Mouse (Mus musculus) liver, embryonic 15.5 days (tissue): ENCODE measurements around the gene Gabarapl2. TPM values are rescaled to one million over a fixed set of nuclear protein-coding genes. Genes with fewer than 3 reads are reported as not detected.
"Not testable (repeated sequence)": the region's sequence is repeated elsewhere in the genome, so short reads cannot be mapped to it uniquely, and the experiment has no call there.

ENCODE experiments used
- ATAC-seq: fragments of 200-750 bp; cut with Nextera tagmentation; 2 replicates; pipeline ENCODE4 v1.8.0; 2017; ENCODE audit warnings: moderate number of reproducible peaks, mild to moderate bottlenecking, moderate library complexity; ENCODE audit not compliant: insufficient read depth
- H3K27ac ChIP-seq: fragments of 300-500 bp; sonication (generic); replicated peaks from 2 replicates; pipeline ENCODE4 v1.5.1; 2015; ENCODE audit warnings: mild to moderate bottlenecking, inconsistent platforms
- H3K27me3 ChIP-seq: fragments of 300-500 bp; sonication (generic); 2 replicates; pipeline ENCODE4 v1.6.1; 2015; ENCODE audit warnings: mild to moderate bottlenecking, inconsistent platforms
- H3K36me3 ChIP-seq: fragments of 300-500 bp; sonication (generic); replicated peaks from 2 replicates; pipeline ENCODE4 v1.6.1; 2015; ENCODE audit warnings: moderate library complexity, mild to moderate bottlenecking, inconsistent platforms
- H3K4me1 ChIP-seq: fragments of 300-500 bp; sonication (generic); replicated peaks from 2 replicates; pipeline ENCODE4 v1.6.1; 2015; ENCODE audit warnings: inconsistent platforms
- H3K4me2 ChIP-seq: fragments of 300-500 bp; sonication (generic); 2 replicates; pipeline ENCODE4 v1.6.1; 2015; ENCODE audit warnings: moderate library complexity, mild to moderate bottlenecking, inconsistent platforms
- H3K4me3 ChIP-seq: fragments of 300-500 bp; sonication (generic); replicated peaks from 2 replicates; pipeline ENCODE4 v1.5.1; 2015; ENCODE audit warnings: mild to moderate bottlenecking, inconsistent platforms
- H3K9ac ChIP-seq: fragments of 300-500 bp; sonication (generic); 2 replicates; pipeline ENCODE4 v1.6.1; 2015; ENCODE audit warnings: moderate library complexity, mild to moderate bottlenecking, inconsistent platforms
- H3K9me3 ChIP-seq: fragments of 300-500 bp; sonication (generic); replicated peaks from 2 replicates; pipeline ENCODE4 v1.6.1; 2016; ENCODE audit warnings: inconsistent platforms
- WGBS: fragments of 180-500 bp; shearing (Covaris S2); methylation state at CpG from one replicate; pipeline ENCODE4 v1.1.7; 2015; ENCODE audit warnings: mixed read lengths; ENCODE audit not compliant: insufficient replicate concordance; 5-methylcytosine and 5-hydroxymethylcytosine counted together
- polyA plus RNA-seq: library from polyadenylated mRNA; unstranded; fragments of >200 nt; fragmentation: Nextera tagmentation; extraction: Ambion mirVana; gene quantifications from 2 replicates; pipeline ENCODE4 v1.2.1, GENCODE M21; 2015

Gene Gabarapl2
- polyA plus RNA-seq, 1 experiment from 2014 or later, result 198 TPM

DNA sequence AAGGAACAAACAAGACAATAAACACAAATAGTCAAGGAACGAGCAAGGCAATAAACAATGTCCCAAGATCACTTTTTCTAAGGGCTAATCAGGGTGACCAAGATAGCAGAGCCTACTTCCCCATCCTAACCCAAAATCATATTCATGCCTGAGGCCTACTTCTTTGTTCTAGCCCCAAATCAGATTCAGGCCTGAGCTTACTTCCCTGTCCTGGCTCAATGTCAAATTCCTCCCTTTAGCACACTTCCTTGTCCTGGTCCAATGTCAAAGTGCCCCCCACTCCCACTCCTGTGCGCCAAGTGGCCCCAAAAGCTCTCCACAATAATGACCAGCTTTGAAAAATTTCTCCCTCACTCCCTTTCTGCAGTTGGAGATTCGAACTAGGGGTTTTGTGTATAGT, 3.3 kb upstream of the Gabarapl2 start:
- H3K4me2 ChIP-seq, result no peak overlapping the region
- WGBS, result 53% methylated on average over 3 of the region's 3 CpGs
- no peak for ATAC-seq
- H3K4me3 ChIP-seq, result no peak overlapping the region
- peaks cover 2% of the 10 kb centered on the region for H3K36me3 ChIP-seq
- no peak overlapping the region for H3K9ac ChIP-seq
- H3K27me3 ChIP-seq, result 0 out of 2 replicates have a peak, but pooled peaks cover 8% of the 10 kb centered on the region
- H3K27ac ChIP-seq, result no peak overlapping the region
- no peaks in the 10 kb centered on the region for H3K9me3 ChIP-seq
- peaks cover 50% of the 10 kb centered on the region for H3K4me1 ChIP-seq

DNA sequence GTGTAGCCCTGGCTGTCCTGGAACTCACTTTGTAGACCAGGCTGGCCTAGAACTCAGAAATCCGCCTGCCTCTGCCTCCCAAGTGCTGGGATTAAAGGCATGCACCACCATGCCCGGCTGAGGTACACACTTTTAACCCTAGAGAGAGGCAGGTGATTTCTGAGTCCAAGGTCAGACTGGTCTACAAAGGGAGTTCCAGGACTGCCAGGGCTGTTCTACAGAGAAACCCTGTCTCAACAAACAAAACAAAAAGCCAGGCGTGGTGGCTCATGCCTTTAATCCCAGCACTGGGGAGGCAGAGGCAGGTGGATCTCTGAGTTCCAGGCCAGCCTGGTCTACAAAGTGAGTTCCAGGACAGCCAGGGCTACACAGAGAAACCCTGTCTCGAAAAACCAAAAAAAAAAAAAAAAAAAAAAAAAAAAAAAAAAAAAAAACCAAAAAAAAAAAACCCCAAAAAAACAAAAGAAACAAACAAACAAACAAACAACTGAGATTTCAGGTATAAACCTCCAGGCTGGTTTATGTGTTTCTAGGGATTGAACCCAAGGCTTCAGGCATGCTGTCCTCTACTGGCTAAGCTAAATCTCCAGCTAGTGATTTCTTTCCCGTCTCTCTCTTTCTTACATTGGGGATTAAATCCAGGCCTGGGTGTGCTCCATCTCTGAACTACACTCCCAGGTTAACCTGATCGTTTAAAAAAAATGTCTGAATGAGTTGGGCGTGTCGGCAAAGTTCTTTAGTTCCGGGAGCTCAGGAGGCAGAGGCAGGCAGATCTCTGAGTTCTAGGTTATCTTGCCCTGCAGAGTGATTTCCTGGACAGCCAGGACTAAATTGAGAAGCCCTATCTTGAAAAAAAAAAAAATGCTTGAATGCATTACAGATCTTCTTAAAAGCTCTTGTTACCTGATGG, 2.2 kb upstream of the Gabarapl2 start:
- Histone ChIP-seq H3K27ac (peak overlapping the region; percentile 93; the same call in 1 of the 2 replicates), H3K36me3 (peaks cover 13% of the 10 kb centered on the region), H3K4me1 (peaks cover 40% of the 10 kb centered on the region)
- not testable (repeated sequence) for H3K4me2 ChIP-seq, H3K27me3 ChIP-seq, ATAC-seq, H3K4me3 ChIP-seq, H3K9ac ChIP-seq, H3K9me3 ChIP-seq
- WGBS, result 68% methylated on average over 9 of the region's 9 CpGs

DNA sequence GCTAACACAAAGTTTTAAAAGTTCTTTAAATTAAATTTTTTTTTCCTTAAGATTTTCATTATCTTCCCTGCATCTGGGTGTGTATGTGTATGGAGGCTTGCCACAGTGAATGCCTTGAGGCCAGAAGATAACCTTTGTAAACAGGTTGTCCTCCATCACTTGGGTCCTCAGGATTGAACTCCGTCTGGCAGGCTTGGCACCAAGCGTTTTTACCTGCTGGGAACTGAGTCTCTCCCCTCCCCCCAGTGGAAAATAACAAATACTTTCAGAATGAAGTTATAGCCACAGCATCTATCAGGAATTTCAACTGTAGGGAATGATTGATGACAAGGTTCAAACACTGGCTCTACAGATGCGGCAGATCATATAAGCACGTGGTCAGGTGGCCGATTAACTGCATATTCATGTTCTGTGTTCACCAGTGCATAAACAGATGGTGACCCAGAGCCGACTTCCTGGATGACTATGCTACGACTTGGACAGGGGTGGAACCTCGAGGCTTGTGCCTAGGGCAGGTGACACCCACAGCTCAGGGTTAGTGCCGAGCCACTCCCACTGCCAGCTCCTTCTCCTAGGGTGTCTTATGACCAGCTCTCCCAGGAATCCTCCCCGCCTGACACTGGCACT, 874 bp upstream of the Gabarapl2 start:
- H3K4me3 ChIP-seq, result peak overlapping the region; percentile 97
- no peaks in the 10 kb centered on the region for H3K9me3 ChIP-seq
- WGBS, result 8% methylated on average over 10 of the region's 10 CpGs
- H3K36me3 ChIP-seq, result peaks cover 26% of the 10 kb centered on the region
- ATAC-seq, result peak; percentile 95
- H3K4me1 ChIP-seq, result peaks cover 31% of the 10 kb centered on the region
- peak overlapping the region; percentile 93 for H3K9ac ChIP-seq
- no peaks in the 10 kb centered on the region for H3K27me3 ChIP-seq
- peak overlapping the region; percentile 93 for H3K27ac ChIP-seq
- H3K4me2 ChIP-seq, result peak overlapping the region; percentile 93

DNA sequence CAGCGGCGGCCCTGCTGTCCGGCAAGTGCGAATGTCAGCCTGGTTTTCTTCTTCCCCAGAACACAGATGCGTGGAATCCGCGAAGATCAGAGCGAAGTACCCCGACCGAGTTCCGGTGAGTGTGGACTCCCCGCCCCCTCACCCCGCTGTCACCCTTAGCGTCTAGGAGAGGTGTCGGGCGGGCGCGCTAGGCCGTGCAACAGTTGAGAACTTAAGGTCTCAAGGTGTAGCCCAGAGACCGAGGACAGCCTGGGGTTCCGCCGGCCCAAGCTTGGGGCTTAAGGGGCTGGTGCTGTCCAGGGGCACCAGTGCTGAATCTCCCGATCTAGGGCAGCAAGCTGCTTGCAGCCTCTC, 575 bp downstream of the Gabarapl2 start:
- peak; percentile 12 for ATAC-seq
- under 1% methylated on average over 23 of the region's 23 CpGs for WGBS
- Histone ChIP-seq H3K9ac (peak overlapping the region; percentile 93), H3K36me3 (peaks cover 39% of the 10 kb centered on the region), H3K27ac (peak overlapping the region; percentile 93), H3K4me1 (peaks cover 31% of the 10 kb centered on the region), H3K4me3 (peak overlapping the region; percentile 97), H3K4me2 (peak overlapping the region; percentile 93), H3K9me3 (no peaks in the 10 kb centered on the region), H3K27me3 (no peaks in the 10 kb centered on the region)

DNA sequence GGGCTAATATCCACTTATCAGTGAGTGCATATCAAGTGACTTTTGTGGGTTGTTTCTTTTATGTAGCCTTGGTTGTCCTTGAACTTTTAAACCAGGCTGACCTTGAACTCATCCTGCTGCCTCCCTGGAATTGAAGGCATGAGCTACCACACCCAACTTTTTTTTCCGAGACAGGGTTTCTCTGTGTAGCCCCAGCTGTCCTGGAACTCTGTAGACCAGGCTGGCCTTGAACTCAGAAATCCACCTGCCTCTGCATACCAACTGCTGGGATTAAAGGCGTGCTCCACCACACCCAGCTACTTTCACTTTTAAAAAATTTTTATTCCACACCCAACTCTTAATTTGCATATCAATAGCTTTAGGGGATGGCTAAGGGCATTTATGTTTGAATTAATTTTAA, 3.0 kb downstream of the Gabarapl2 start:
- Histone ChIP-seq H3K9me3 (no peaks in the 10 kb centered on the region), H3K9ac (no peak overlapping the region), H3K4me3 (no peak overlapping the region), H3K27ac (no peak overlapping the region), H3K4me1 (peaks cover 29% of the 10 kb centered on the region), H3K36me3 (peaks cover 62% of the 10 kb centered on the region), H3K4me2 (no peak overlapping the region), H3K27me3 (no peaks in the 10 kb centered on the region)
- ATAC-seq, result no peak
- WGBS, result 82% methylated on average over 2 of the region's 2 CpGs

DNA sequence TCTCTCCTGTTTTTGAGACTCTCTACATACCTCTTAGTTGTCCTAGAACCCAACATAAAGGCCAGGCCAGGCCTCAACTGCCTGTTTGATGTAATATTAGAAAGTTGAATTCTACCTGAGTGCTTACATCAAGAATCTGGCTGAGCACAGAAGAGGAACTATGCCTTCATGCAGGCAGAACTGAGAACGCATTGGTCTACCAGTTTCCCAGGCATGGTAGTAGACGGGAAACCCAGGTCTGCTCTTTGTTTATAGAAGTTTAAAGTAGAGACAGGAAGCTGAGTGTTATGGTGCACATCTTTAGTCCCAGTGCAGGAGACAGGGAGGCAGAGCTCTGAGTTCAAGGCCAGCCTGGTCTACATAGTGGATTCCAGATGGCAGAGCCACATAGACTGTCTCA, 6.6 kb downstream of the Gabarapl2 start:
- H3K4me2 ChIP-seq, result no peak overlapping the region
- H3K27ac ChIP-seq, result no peak overlapping the region
- H3K27me3 ChIP-seq, result no peaks in the 10 kb centered on the region
- H3K9ac ChIP-seq, result no peak overlapping the region
- no peaks in the 10 kb centered on the region for H3K9me3 ChIP-seq
- no peak overlapping the region for H3K4me3 ChIP-seq
- peaks cover 2% of the 10 kb centered on the region for H3K4me1 ChIP-seq
- ATAC-seq, result no peak
- H3K36me3 ChIP-seq, result peaks cover 90% of the 10 kb centered on the region
- 82% methylated on average over 2 of the region's 2 CpGs for WGBS

DNA sequence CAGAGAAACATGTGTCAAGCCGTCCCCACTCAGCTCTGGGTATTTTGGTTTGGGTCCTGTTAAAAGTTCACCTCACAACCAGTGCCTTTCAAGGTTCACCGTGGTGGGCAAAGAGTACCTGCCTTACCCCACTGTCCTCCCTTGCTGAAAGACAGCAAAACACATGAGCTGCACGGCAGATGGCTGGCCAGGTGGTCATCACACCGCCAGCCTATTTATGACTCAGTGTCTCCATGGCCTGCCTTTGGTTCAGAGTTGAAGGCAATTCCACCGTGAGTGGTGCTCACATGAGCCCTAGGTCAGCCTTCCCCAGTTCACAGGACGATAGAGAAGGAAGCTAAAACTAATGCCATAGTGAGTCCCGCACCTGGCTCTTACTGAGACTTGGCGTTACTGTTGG, 7.5 kb downstream of the Gabarapl2 start:
- H3K27ac ChIP-seq, result no peak overlapping the region
- H3K9me3 ChIP-seq, result no peaks in the 10 kb centered on the region
- no peak overlapping the region for H3K4me2 ChIP-seq
- 86% methylated on average over 8 of the region's 8 CpGs for WGBS
- no peaks in the 10 kb centered on the region for H3K4me1 ChIP-seq
- H3K27me3 ChIP-seq, result no peaks in the 10 kb centered on the region
- H3K36me3 ChIP-seq, result peaks cover 86% of the 10 kb centered on the region
- no peak overlapping the region for H3K4me3 ChIP-seq
- no peak overlapping the region for H3K9ac ChIP-seq
- no peak for ATAC-seq

DNA sequence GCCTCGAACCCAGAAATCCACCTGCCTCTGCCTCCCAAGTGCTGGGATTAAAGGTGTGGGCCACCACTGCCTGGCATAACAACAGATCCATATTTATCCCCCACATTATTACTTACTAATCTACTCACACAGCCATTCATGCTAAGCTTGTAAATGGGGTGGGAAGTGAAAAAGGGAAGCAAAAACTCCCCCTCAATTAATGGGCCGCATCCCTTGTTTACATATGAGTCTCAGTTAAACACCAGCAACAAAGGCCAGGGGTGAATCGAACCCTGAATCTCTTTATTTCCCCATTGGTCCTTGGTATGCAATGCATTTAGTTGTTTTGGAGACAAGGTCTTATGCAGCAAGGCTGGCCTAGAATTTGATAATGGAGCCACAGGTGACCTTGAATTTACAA, 10.3 kb downstream of the Gabarapl2 start:
- peaks cover 81% of the 10 kb centered on the region for H3K36me3 ChIP-seq
- no peak overlapping the region for H3K4me2 ChIP-seq
- no peaks in the 10 kb centered on the region for H3K4me1 ChIP-seq
- no peak for ATAC-seq
- H3K27me3 ChIP-seq, result no peaks in the 10 kb centered on the region
- no peak overlapping the region for H3K27ac ChIP-seq
- no peaks in the 10 kb centered on the region for H3K9me3 ChIP-seq
- no peak overlapping the region for H3K4me3 ChIP-seq
- no peak overlapping the region for H3K9ac ChIP-seq
- 70% methylated on average over 3 of the region's 3 CpGs for WGBS

DNA sequence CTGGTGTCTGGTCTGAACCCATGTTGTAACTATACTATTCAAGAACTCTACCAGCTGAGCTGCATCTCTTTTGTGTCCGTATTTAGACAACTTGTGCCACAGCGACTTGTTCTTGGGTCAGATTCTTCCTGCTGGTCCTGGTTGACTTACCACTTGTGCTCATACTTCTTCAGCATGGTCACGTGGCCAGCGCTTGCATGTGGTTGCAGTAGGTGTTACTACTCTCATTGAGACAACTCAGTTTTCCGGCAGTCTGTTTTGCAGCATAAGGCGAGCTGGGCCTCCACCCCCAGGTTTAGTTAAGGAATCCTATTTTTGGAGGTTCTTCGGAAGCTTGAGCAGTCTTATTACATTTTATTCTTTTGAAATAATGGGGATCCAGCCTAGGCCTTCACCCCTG, 10.8 kb downstream of the Gabarapl2 start:
- Histone ChIP-seq H3K36me3 (peaks cover 81% of the 10 kb centered on the region), H3K9me3 (no peaks in the 10 kb centered on the region), H3K4me1 (no peaks in the 10 kb centered on the region), H3K27me3 (no peaks in the 10 kb centered on the region), H3K9ac (no peak overlapping the region), H3K27ac (no peak overlapping the region), H3K4me2 (no peak overlapping the region), H3K4me3 (no peak overlapping the region)
- ATAC-seq, result no peak
- 87% methylated on average over 7 of the region's 7 CpGs for WGBS

DNA sequence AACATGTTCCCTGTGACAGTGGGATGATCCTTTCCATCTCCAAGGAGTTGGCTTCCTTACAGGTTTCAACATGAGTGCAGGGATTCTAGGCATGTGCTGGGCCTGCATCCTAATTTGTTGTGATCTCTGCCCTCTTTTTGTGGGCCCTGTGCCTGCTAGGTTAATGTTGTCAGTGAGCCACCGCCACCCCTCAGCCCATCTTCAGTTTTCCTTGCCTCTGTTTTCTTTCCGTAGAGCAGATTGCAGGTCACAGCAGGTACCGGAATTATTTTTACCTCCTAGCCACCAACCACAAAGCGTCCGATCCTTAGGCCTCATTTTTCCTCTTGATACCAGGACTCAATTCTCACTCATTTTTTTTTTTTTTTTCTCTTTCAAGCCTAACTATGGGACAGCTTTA, 11.4 kb downstream of the Gabarapl2 start:
- H3K27me3 ChIP-seq, result no peaks in the 10 kb centered on the region
- no peak overlapping the region for H3K27ac ChIP-seq
- H3K4me3 ChIP-seq, result no peak overlapping the region
- peaks cover 81% of the 10 kb centered on the region for H3K36me3 ChIP-seq
- H3K9ac ChIP-seq, result no peak overlapping the region
- H3K9me3 ChIP-seq, result no peaks in the 10 kb centered on the region
- 90% methylated on average over 5 of the region's 5 CpGs for WGBS
- no peak for ATAC-seq
- no peak overlapping the region for H3K4me2 ChIP-seq
- no peaks in the 10 kb centered on the region for H3K4me1 ChIP-seq

DNA sequence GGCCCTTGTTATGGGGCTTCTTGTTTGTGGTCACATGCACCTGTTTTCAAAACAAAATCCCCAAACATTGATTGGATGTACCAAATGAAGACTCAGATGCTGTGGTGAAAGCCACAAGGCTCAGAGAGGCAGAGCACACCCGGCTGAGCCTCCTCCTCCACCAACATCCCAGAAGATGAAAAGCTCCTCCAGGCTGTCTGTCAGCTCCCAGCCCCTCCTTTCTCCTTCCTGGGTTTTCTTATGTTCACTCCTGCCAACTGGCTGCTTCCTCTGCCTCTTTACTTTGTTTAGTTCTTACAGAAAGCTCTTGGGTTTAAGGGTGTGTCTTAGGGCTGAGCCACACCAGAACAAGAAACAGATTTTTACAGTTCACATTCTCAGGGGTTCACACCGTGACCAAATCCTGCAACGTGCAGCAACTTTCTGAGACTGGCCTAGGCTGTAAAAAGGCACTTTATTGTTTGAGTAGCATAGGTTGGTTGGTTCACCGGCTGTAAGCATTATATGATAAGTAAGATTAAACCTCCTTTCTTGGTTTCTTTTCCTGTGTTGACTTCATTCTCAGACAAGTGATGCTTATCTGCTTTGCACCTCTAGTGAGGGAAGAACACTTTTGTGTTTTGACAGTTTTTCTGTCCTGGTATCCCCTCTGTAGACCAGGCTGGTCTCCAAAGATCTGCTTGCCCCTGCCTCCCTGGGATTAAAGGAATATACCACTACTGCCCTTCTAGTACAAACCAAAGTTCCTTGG, 14.5 kb downstream of the Gabarapl2 start:
- H3K9me3 ChIP-seq, result no peaks in the 10 kb centered on the region
- WGBS, result 70% methylated on average over 4 of the region's 4 CpGs
- H3K36me3 ChIP-seq, result peaks cover 61% of the 10 kb centered on the region

More for the DNA sequence above, 14.5 kb downstream of the Gabarapl2 start:
- Histone ChIP-seq H3K4me1 (no peaks in the 10 kb centered on the region), H3K4me3 (no peak overlapping the region), H3K4me2 (no peak overlapping the region), H3K27me3 (no peaks in the 10 kb centered on the region), H3K9ac (no peak overlapping the region), H3K27ac (no peak overlapping the region)
- ATAC-seq, result no peak
